Mouse (Mus musculus) heart, embryonic 13.5 days (tissue): ENCODE results near the gene Stac3. TPM values are rescaled to one million over a fixed set of nuclear protein-coding genes. Genes with fewer than 3 reads are reported as not detected.

ENCODE experiments used
- ATAC-seq: fragments of 200-750 bp; cut with Nextera tagmentation; 2 replicates; pipeline ENCODE4 v1.8.0; 2017; ENCODE audit warnings: moderate TSS enrichment; ENCODE audit not compliant: insufficient number of reproducible peaks, low FRiP score, low TSS enrichment; ENCODE audit errors: extremely low read depth
- H3K27ac ChIP-seq: fragments of 300-500 bp; sonication (generic); replicated peaks from 2 replicates; pipeline ENCODE4 v1.5.1; 2015; ENCODE audit warnings: moderate library complexity, mild to moderate bottlenecking, inconsistent platforms
- H3K27me3 ChIP-seq: fragments of 300-500 bp; sonication (generic); replicated peaks from 2 replicates; pipeline ENCODE4 v1.6.1; 2015; ENCODE audit warnings: mild to moderate bottlenecking, inconsistent platforms
- H3K36me3 ChIP-seq: fragments of 300-500 bp; sonication (generic); 2 replicates; pipeline ENCODE4 v1.6.1; 2015; ENCODE audit warnings: mild to moderate bottlenecking, inconsistent platforms
- H3K4me1 ChIP-seq: fragments of 300-500 bp; sonication (generic); 2 replicates; pipeline ENCODE4 v1.6.1; 2015; ENCODE audit warnings: inconsistent platforms
- H3K4me2 ChIP-seq: fragments of 300-500 bp; sonication (generic); 2 replicates; pipeline ENCODE4 v1.6.1; 2015; ENCODE audit warnings: inconsistent platforms, mild to moderate bottlenecking, moderate library complexity
- H3K4me3 ChIP-seq: fragments of 300-500 bp; sonication (generic); 2 replicates; pipeline ENCODE4 v1.5.1; 2015; ENCODE audit warnings: moderate library complexity, mild to moderate bottlenecking, inconsistent platforms
- H3K9ac ChIP-seq: fragments of 300-500 bp; sonication (generic); 2 replicates; pipeline ENCODE4 v1.6.1; 2015; ENCODE audit warnings: inconsistent platforms, mild to moderate bottlenecking, moderate library complexity
- H3K9me3 ChIP-seq: fragments of 300-500 bp; sonication (generic); 2 replicates; pipeline ENCODE4 v1.6.1; 2016; ENCODE audit warnings: inconsistent platforms
- WGBS: fragments of 180-500 bp; shearing (Covaris S2); methylation state at CpG from one replicate; pipeline ENCODE4 v1.1.7; 2015; ENCODE audit warnings: mixed read lengths; 5-methylcytosine and 5-hydroxymethylcytosine counted together
- polyA plus RNA-seq: library from polyadenylated mRNA; unstranded; fragments of >200 nt; fragmentation: Nextera tagmentation; extraction: Ambion mirVana; gene quantifications from 2 replicates; pipeline ENCODE4 v1.2.1, GENCODE M21; 2015

The Stac3 gene
- polyA plus RNA-seq, 1 experiment from 2014 or later: 0.76 TPM

- H3K4me1 ChIP-seq: peaks cover 63% of the 10 kb centered on the region
- H3K36me3 ChIP-seq: peaks cover 37% of the 10 kb centered on the region
- H3K4me3 ChIP-seq: no peak overlapping the region
- WGBS: 89% methylated on average over 22 of the region's 22 CpGs
- no peak for ATAC-seq
- H3K27me3 ChIP-seq: peaks cover 56% of the 10 kb centered on the region
- no peaks in the 10 kb centered on the region for H3K9me3 ChIP-seq
- no peak overlapping the region for H3K4me2 ChIP-seq
- H3K9ac ChIP-seq: no peak overlapping the region
- H3K27ac ChIP-seq: no peak overlapping the region
Observed at GRCm38 (mm10) chr10:127517941-127518340, 16.5 kb downstream of the Stac3 start.

GRCm38 (mm10) chr10:127519041-127519701 is 17.7 kb downstream of the Stac3 start:
- Histone ChIP-seq H3K9me3 (no peaks in the 10 kb centered on the region), H3K27ac (no peak overlapping the region), H3K4me3 (no peak overlapping the region), H3K4me2 (no peak overlapping the region), H3K4me1 (peaks cover 50% of the 10 kb centered on the region), H3K36me3 (peaks cover 37% of the 10 kb centered on the region), H3K27me3 (peaks cover 54% of the 10 kb centered on the region), H3K9ac (no peak overlapping the region)
- WGBS: 88% methylated on average over 26 of the region's 26 CpGs
- no peak for ATAC-seq

GRCm38 (mm10) chr10:127519903-127520713 is 18.6 kb downstream of the Stac3 start:
- Histone ChIP-seq H3K9me3 (no peaks in the 10 kb centered on the region), H3K27me3 (peaks cover 54% of the 10 kb centered on the region), H3K4me2 (peak overlapping the region; percentile 87; the same call in 1 of the 2 replicates), H3K4me1 (peaks cover 45% of the 10 kb centered on the region), H3K27ac (no peak overlapping the region), H3K4me3 (no peak overlapping the region), H3K9ac (no peak overlapping the region), H3K36me3 (peaks cover 37% of the 10 kb centered on the region)
- ATAC-seq: no peak
- WGBS: 88% methylated on average over 37 of the region's 37 CpGs

- Histone ChIP-seq H3K4me1 (peaks cover 38% of the 10 kb centered on the region), H3K27me3 (peaks cover 54% of the 10 kb centered on the region), H3K36me3 (peaks cover 37% of the 10 kb centered on the region), H3K9me3 (no peaks in the 10 kb centered on the region), H3K4me2 (peak overlapping the region; percentile 87), H3K4me3 (peak overlapping the region; percentile 72), H3K27ac (no peak overlapping the region), H3K9ac (peak overlapping the region; percentile 85)
- 76% methylated on average over 20 of the region's 20 CpGs for WGBS
- ATAC-seq: no peak
Observed at GRCm38 (mm10) chr10:127520714-127521357, 19.4 kb downstream of the Stac3 start.

- no peak for ATAC-seq
- Histone ChIP-seq H3K36me3 (peaks cover 37% of the 10 kb centered on the region), H3K4me2 (peak overlapping the region; percentile 87), H3K27me3 (peaks cover 56% of the 10 kb centered on the region), H3K4me1 (peaks cover 36% of the 10 kb centered on the region), H3K4me3 (peak overlapping the region; percentile 72), H3K9ac (peak overlapping the region; percentile 85), H3K9me3 (no peaks in the 10 kb centered on the region), H3K27ac (no peak overlapping the region)
- WGBS: 8% methylated on average over 12 of the region's 12 CpGs
Observed at GRCm38 (mm10) chr10:127521611-127522080, 20.2 kb downstream of the Stac3 start.

- no peaks in the 10 kb centered on the region for H3K9me3 ChIP-seq
- WGBS: under 1% methylated on average over 21 of the region's 21 CpGs
- H3K9ac ChIP-seq: peak within 1 kb of the TSS; percentile 85
- H3K4me2 ChIP-seq: peak within 1 kb of the TSS; percentile 87
- peaks cover 58% of the 10 kb centered on the region for H3K27me3 ChIP-seq
- peaks cover 34% of the 10 kb centered on the region for H3K4me1 ChIP-seq
- 0 out of 2 replicates have a peak within 1 kb of the TSS, but pooled peaks have one; percentile 17 for H3K27ac ChIP-seq
- ATAC-seq: peak; percentile 61; the same call in 1 of the 2 replicates
- H3K4me3 ChIP-seq: peak within 1 kb of the TSS; percentile 72
- peaks cover 36% of the 10 kb centered on the region for H3K36me3 ChIP-seq
Observed at GRCm38 (mm10) chr10:127522088-127522581, 20.6 kb downstream of the Stac3 start, which contains the start of gene Shmt2. Shmt2 (minus strand) TSS chr10:127522444.

- no peak overlapping the region; the same call in 1 of the 2 replicates for H3K9ac ChIP-seq
- no peaks in the 10 kb centered on the region for H3K9me3 ChIP-seq
- peaks cover 32% of the 10 kb centered on the region for H3K4me1 ChIP-seq
- 3% methylated on average over 19 of the region's 23 CpGs for WGBS
- peak overlapping the region; percentile 9; the same call in 1 of the 2 replicates for H3K4me3 ChIP-seq
- ATAC-seq: no peak
- no peak overlapping the region for H3K4me2 ChIP-seq
- H3K27ac ChIP-seq: no peak overlapping the region
- H3K36me3 ChIP-seq: peaks cover 10% of the 10 kb centered on the region
- H3K27me3 ChIP-seq: peaks cover 71% of the 10 kb centered on the region
Observed at GRCm38 (mm10) chr10:127524646-127525255, 23.3 kb downstream of the Stac3 start.

GRCm38 (mm10) chr10:127526048-127526447 is 24.6 kb downstream of the Stac3 start:
- Histone ChIP-seq H3K4me2 (peak overlapping the region; percentile 67), H3K27ac (no peak overlapping the region), H3K4me3 (peak overlapping the region; percentile 44), H3K36me3 (no peaks in the 10 kb centered on the region), H3K27me3 (peaks cover 84% of the 10 kb centered on the region), H3K4me1 (peaks cover 29% of the 10 kb centered on the region), H3K9me3 (no peaks in the 10 kb centered on the region), H3K9ac (peak overlapping the region; percentile 37)
- 2% methylated on average over 26 of the region's 26 CpGs for WGBS
- no peak for ATAC-seq

- under 1% methylated on average over 26 of the region's 26 CpGs for WGBS
- no peaks in the 10 kb centered on the region for H3K36me3 ChIP-seq
- H3K4me1 ChIP-seq: peaks cover 24% of the 10 kb centered on the region
- H3K9me3 ChIP-seq: no peaks in the 10 kb centered on the region
- ATAC-seq: no peak
- H3K4me3 ChIP-seq: peak overlapping the region; percentile 44
- peak overlapping the region; percentile 37 for H3K9ac ChIP-seq
- H3K27me3 ChIP-seq: peaks cover 90% of the 10 kb centered on the region
- peak overlapping the region; percentile 67 for H3K4me2 ChIP-seq
- no peak overlapping the region for H3K27ac ChIP-seq
Observed at GRCm38 (mm10) chr10:127526681-127527080, 25.2 kb downstream of the Stac3 start.

GRCm38 (mm10) chr10:127527481-127527880 is 26.0 kb downstream of the Stac3 start:
- Histone ChIP-seq H3K4me1 (peaks cover 20% of the 10 kb centered on the region), H3K9me3 (no peaks in the 10 kb centered on the region), H3K27ac (no peak overlapping the region), H3K9ac (no peak overlapping the region), H3K36me3 (no peaks in the 10 kb centered on the region), H3K4me3 (no peak overlapping the region), H3K4me2 (no peak overlapping the region), H3K27me3 (peaks cover 98% of the 10 kb centered on the region)
- no peak for ATAC-seq
- WGBS: 3% methylated on average over 17 of the region's 17 CpGs
